Mouse (Mus musculus) MEL (cell line): Measurements from ENCODE around the gene Rbm33. TPM values are rescaled to one million over a fixed set of nuclear protein-coding genes. Genes with fewer than 3 reads are reported as not detected.

Source experiments
- DNase-seq: peaks from one replicate; pipeline ENCODE4 v3.0.0; 2011; ENCODE audit warnings: low read depth, low spot score
- H3K27ac ChIP-seq: 2 replicates; pipeline ENCODE4 v1.5.1; 2012; ENCODE audit warnings: low read depth, mild to moderate bottlenecking, control low read depth, low read length, moderate library complexity; ENCODE audit not compliant: control insufficient read depth
- H3K27me3 ChIP-seq, 2 experiments: fragments of 150-350 bp in 1 of 2; sonication (generic) in 1 of 2; 2 replicates each; pipeline ENCODE4 v1.6.1; 2012; ENCODE audit warnings: low read length in 2 of 2, mild to moderate bottlenecking in 2 of 2, improper control_type of control experiment in 1 of 2, moderate library complexity in 1 of 2; ENCODE audit not compliant: insufficient read depth in 2 of 2, control insufficient read depth in 1 of 2
- H3K36me3 ChIP-seq, 2 experiments: 2 replicates each; pipeline ENCODE4 v1.6.1; 2012 to 2014; ENCODE audit warnings: low read length in 2 of 2, improper control_type of control experiment in 1 of 2, inconsistent platforms in 1 of 2, mild to moderate bottlenecking in 1 of 2; ENCODE audit not compliant: insufficient read depth in 2 of 2, control insufficient read depth in 1 of 2
- H3K4me1 ChIP-seq, 2 experiments: fragments of 150-350 bp in 1 of 2; sonication (generic) in 1 of 2; 2 replicates each; pipeline ENCODE4 v1.6.1; 2012; ENCODE audit warnings: low read length in 2 of 2, improper control_type of control experiment in 1 of 2, mild to moderate bottlenecking in 1 of 2; ENCODE audit not compliant: insufficient read depth in 2 of 2, control insufficient read depth in 1 of 2
- H3K4me3 ChIP-seq, 2 experiments: fragments of 150-350 bp in 1 of 2; sonication (generic) in 1 of 2; 2 replicates each; pipeline ENCODE4 v1.5.1; 2012; ENCODE audit warnings: low read depth in 2 of 2, low read length in 2 of 2, mild to moderate bottlenecking in 2 of 2, moderate library complexity in 2 of 2, control low read depth in 1 of 2, improper control_type of control experiment in 1 of 2; ENCODE audit not compliant: control insufficient read depth in 1 of 2, insufficient read depth in 1 of 2
- H3K79me2 ChIP-seq: 2 replicates; pipeline ENCODE4 v1.6.1; 2012; ENCODE audit warnings: mild to moderate bottlenecking, low read length, moderate library complexity; ENCODE audit not compliant: control insufficient read depth, poor library complexity, insufficient read depth
- H3K9ac ChIP-seq: 2 replicates; pipeline ENCODE4 v1.6.1; 2012; ENCODE audit warnings: low read depth, mild to moderate bottlenecking, control low read depth, low read length, moderate library complexity; ENCODE audit not compliant: control insufficient read depth, poor library complexity, severe bottlenecking
- H3K9me3 ChIP-seq: fragments of 150-350 bp; sonication (generic); replicated peaks from 2 replicates; pipeline ENCODE4 v1.6.1; 2012; ENCODE audit warnings: mild to moderate bottlenecking, low read length, improper control_type of control experiment, moderate library complexity; ENCODE audit not compliant: insufficient read depth
- BHLHE40 ChIP-seq: IDR thresholded peaks from 2 replicates; pipeline ENCODE4 v1.6.1; 2012; ENCODE audit warnings: low read depth, mild to moderate bottlenecking, inconsistent platforms, low read length, improper control_type of control experiment, borderline replicate concordance
- CHD1 ChIP-seq: IDR thresholded peaks from 2 replicates; pipeline ENCODE4 v1.6.1; 2012; ENCODE audit warnings: low read depth, mild to moderate bottlenecking, inconsistent platforms, low read length, improper control_type of control experiment
- CHD2 ChIP-seq: IDR thresholded peaks from 2 replicates; pipeline ENCODE4 v1.6.1; 2011; ENCODE audit warnings: low read length, improper control_type of control experiment
- ETS1 ChIP-seq: IDR thresholded peaks from 2 replicates; pipeline ENCODE4 v1.6.1; 2012; ENCODE audit warnings: low read depth, mild to moderate bottlenecking, inconsistent platforms, low read length, improper control_type of control experiment, moderate library complexity
- HCFC1 ChIP-seq: IDR thresholded peaks from 2 replicates; pipeline ENCODE4 v1.6.1; 2012; ENCODE audit warnings: low read depth, mild to moderate bottlenecking, inconsistent platforms, low read length, improper control_type of control experiment, moderate library complexity
- MAZ ChIP-seq: IDR thresholded peaks from 2 replicates; pipeline ENCODE4 v1.6.1; 2012; ENCODE audit warnings: low read depth, mild to moderate bottlenecking, inconsistent platforms, low read length, improper control_type of control experiment
- MEF2A ChIP-seq: IDR thresholded peaks from 2 replicates; pipeline ENCODE4 v1.6.1; 2014; ENCODE audit warnings: low read depth, mild to moderate bottlenecking, inconsistent platforms, low read length, improper control_type of control experiment; ENCODE audit not compliant: poor library complexity, insufficient replicate concordance, severe bottlenecking; ENCODE audit errors: extremely low read depth
- MXI1 ChIP-seq: IDR thresholded peaks from 2 replicates; pipeline ENCODE4 v1.6.1; 2011; ENCODE audit warnings: mild to moderate bottlenecking, low read depth, low read length, improper control_type of control experiment
- MYC ChIP-seq: IDR thresholded peaks from 2 replicates; pipeline ENCODE4 v1.6.1; 2011; ENCODE audit warnings: low read depth, mild to moderate bottlenecking, low read length, improper control_type of control experiment, moderate library complexity
- NELFE ChIP-seq: IDR thresholded peaks from 2 replicates; pipeline ENCODE4 v1.6.1; 2011; ENCODE audit warnings: low read depth, low read length, improper control_type of control experiment
- SIN3A ChIP-seq: IDR thresholded peaks from 2 replicates; pipeline ENCODE4 v1.6.1; 2012; ENCODE audit warnings: low read length, improper control_type of control experiment, inconsistent platforms
- UBTF ChIP-seq: IDR thresholded peaks from 2 replicates; pipeline ENCODE4 v1.6.1; 2012; ENCODE audit warnings: low read depth, mild to moderate bottlenecking, inconsistent platforms, low read length, improper control_type of control experiment, moderate library complexity, borderline replicate concordance; ENCODE audit not compliant: insufficient read depth
- ZNF384 ChIP-seq: IDR thresholded peaks from 2 replicates; pipeline ENCODE4 v1.6.1; 2012; ENCODE audit warnings: low read depth, mild to moderate bottlenecking, inconsistent platforms, low read length, improper control_type of control experiment
- polyA plus RNA-seq, 2 experiments: library from polyadenylated mRNA; stranded (reverse) in 1 of 2; unstranded in 1 of 2; fragments of >175 nt in 1 of 2; fragments of >200 nt in 1 of 2; gene quantifications; 2 replicates each; pipeline versions ENCODE4 v1.2.1 to v1.2.4; 2012; ENCODE audit warnings: low replicate concordance in 2 of 2, low read depth in 1 of 2; ENCODE audit not compliant: insufficient read length in 2 of 2, insufficient read depth in 1 of 2, missing spikeins in 1 of 2
- total RNA-seq: library from RNA; depleted of rRNA; stranded (reverse); fragments of 300-350 nt; gene quantifications from 2 replicates; pipeline ENCODE4 v1.2.3, GENCODE M21; 2012

Rbm33 gene
- total and polyA plus RNA-seq, 3 experiments, result 14.6 to 60.3 TPM; not detected in 1

DNA sequence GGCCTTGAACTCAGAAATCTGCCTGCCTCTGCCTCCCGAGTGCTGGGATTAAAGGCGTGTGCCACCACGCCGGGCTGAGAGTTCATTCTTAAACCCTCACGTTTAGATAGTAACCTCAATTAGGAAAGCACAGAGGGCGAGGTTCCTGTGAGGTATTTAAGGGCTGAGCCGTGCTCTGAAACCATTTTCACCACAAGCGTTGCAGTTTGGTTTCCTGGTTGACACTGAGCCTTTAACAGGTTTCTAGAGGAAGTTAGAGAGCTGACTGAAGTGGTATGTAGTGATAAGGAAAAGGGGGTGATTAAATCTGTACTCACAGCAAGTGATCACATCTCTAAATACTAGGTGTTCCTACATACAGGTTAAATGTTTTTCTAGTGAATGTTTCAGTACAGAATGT is 1.4 kb upstream of the Rbm33 start (continued):
- TF ChIP-seq MEF2A, result no peak

GRCm38 (mm10) chr5:28316151-28316721 is 685 bp upstream of the Rbm33 start:
- Histone ChIP-seq H3K4me1 (peaks cover 13 to 19% of the 10 kb centered on the region in 2 experiments), H3K79me2 (peaks cover 41% of the 10 kb centered on the region), H3K27ac (peak overlapping the region; percentile 89), H3K4me3 (peak overlapping the region; percentile 65 to 95), H3K9me3 (no peaks in the 10 kb centered on the region), H3K36me3 (peaks cover 1 to 40% of the 10 kb centered on the region in 2 experiments; a peak in 2 of 4 replicates), H3K9ac (peak overlapping the region; percentile 77), H3K27me3 (no peaks in the 10 kb centered on the region)
- DNase-seq, result peak; percentile 60
- TF ChIP-seq CHD2 (no peak), ZNF384 (peak; percentile 45; the same call in 1 of the 2 replicates), ETS1 (0 out of 2 replicates have a peak, but pooled peaks have one; percentile 4), UBTF (no peak), MXI1 (no peak), MYC (0 out of 2 replicates have a peak, but pooled peaks have one; percentile 62), NELFE (no peak), BHLHE40 (no peak), CHD1 (peak; percentile 76; the same call in 1 of the 2 replicates), MAZ (0 out of 2 replicates have a peak, but pooled peaks have one; percentile 45)

GRCm38 (mm10) chr5:28317253-28317916 is 464 bp downstream of the Rbm33 start:
- H3K27ac ChIP-seq, result peak overlapping the region; percentile 89
- peak overlapping the region; percentile 65 to 95 for H3K4me3 ChIP-seq
- TF ChIP-seq HCFC1 (0 out of 2 replicates have a peak, but pooled peaks have one; percentile 4), ETS1 (no peak), UBTF (peak; percentile 68; the same call in 1 of the 2 replicates), SIN3A (0 out of 2 replicates have a peak, but pooled peaks have one; percentile 4)
- peak overlapping the region; percentile 77 for H3K9ac ChIP-seq
- H3K4me1 ChIP-seq, result peaks cover 19 to 22% of the 10 kb centered on the region in 2 experiments
- peak; percentile 55 for DNase-seq
- H3K9me3 ChIP-seq, result no peaks in the 10 kb centered on the region
- H3K79me2 ChIP-seq, result peaks cover 48% of the 10 kb centered on the region
- H3K27me3 ChIP-seq, result no peaks in the 10 kb centered on the region
- H3K36me3 ChIP-seq, result peaks cover 1 to 48% of the 10 kb centered on the region in 2 experiments; a peak in 2 of 4 replicates
